Mouse (Mus musculus): ENCODE results near the gene Larp4b. TPM values are rescaled to one million over a fixed set of nuclear protein-coding genes. Genes with fewer than 3 reads are reported as not detected.

The Larp4b gene
- 13.0 and 37.9 TPM in 2 replicates for polyA plus RNA-seq (2021; fragmentation: Nextera tagmentation)
- long read RNA-seq, experiment 1, full-length matches to known transcripts: 9 of 59 reads
- long read RNA-seq, experiment 1, partial matches to known transcripts: 47 of 59 reads
- long read RNA-seq, experiment 1, other reads (novel, unspliced or antisense): 3 of 59 reads
- long read RNA-seq, experiment 2, full-length matches to known transcripts: 1 of 42 reads
- long read RNA-seq, experiment 2, partial matches to known transcripts: 31 of 42 reads
- long read RNA-seq, experiment 2, other reads (novel, unspliced or antisense): 10 of 42 reads

DNA sequence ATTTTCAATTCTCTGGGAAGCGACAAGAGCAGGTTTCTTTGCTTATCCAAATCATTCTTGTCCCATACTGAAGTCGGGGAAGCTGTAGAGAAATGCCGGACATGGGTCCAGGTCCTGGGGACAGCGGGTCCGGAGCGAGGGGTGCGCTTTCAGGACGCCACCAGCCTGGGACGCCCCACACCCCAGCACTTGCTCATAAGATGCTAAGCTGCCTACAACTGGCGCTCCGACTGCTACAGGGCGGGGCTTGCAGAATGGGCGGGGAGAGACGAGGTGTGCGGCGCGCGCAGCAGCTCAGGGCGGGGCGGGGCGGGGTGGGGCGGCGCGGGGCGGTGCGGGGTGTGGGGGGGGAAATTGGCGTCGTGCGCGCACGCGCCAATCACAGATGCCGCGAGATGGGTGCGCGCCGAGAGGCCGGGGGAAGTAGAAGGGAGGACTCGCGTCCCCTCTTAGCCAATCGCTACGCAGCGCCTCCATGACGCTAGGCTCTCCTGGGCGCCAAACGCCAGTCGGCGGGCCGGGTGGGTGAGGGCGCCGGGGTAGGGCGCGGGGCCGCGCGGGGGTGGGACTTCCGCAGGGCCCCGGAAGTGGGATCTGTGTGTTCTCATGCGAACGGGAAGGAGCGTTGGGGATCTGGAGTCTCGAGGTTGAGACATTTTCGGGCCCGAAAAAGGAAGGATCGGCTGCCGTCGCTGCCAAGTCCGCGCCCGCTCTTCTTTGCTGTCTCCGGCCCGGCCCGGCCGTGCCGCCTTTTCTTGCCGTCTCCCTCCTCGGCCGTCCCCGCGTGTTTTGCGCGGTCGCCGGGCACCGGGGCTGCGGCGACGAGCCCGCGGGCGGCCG is at the start of gene Larp4b:
Larp4b (plus strand) TSS at position 566 of the 840 bp plus-strand sequence.

Other genes with a start within 250 kb of the Larp4b start
- gene Wdr37, start 222.0 kb upstream of the Larp4b start, polyA plus RNA-seq (2021; fragmentation: Nextera tagmentation): 18.9 and 25.4 TPM in 2 replicates
- 24.8 and 32.2 TPM in 2 replicates for gene Idi1, start 208.4 kb upstream of the Larp4b start, polyA plus RNA-seq (2021; fragmentation: Nextera tagmentation)
- gene Gm9745, start 145.7 kb upstream of the Larp4b start, polyA plus RNA-seq (2021; fragmentation: Nextera tagmentation): not detected in 2 replicates
- not detected in 2 replicates for gene Idi2, start 141.0 kb upstream of the Larp4b start, polyA plus RNA-seq (2021; fragmentation: Nextera tagmentation)
- 44.1 and 51.9 TPM in 2 replicates for gene Gtpbp4, start 97.8 kb upstream of the Larp4b start, polyA plus RNA-seq (2021; fragmentation: Nextera tagmentation)
- gene Dip2c, start 182.6 kb downstream of the Larp4b start, polyA plus RNA-seq (2021; fragmentation: Nextera tagmentation): 5.4 and 6.1 TPM in 2 replicates

Measured in left cerebral cortex, adult 6 months (tissue).